Mouse (Mus musculus) heart, embryonic 11.5 days (tissue): ENCODE measurements around the gene Tmcc1. TPM values are rescaled to one million over a fixed set of nuclear protein-coding genes. Genes with fewer than 3 reads are reported as not detected.
A peak's percentile ranks its signal among the peaks of the same experiment; 100 is the strongest.

Source experiments
- ATAC-seq: fragments of 200-750 bp; cut with Nextera tagmentation; replicated peaks from 2 replicates; pipeline ENCODE4 v1.8.0; 2017; ENCODE audit warnings: moderate library complexity; ENCODE audit not compliant: insufficient number of reproducible peaks, low FRiP score, low TSS enrichment
- H3K27ac ChIP-seq: fragments of 300-500 bp; sonication (generic); 2 replicates; pipeline ENCODE4 v1.5.1; 2014; ENCODE audit warnings: mild to moderate bottlenecking, low read depth, low read length
- H3K27me3 ChIP-seq: fragments of 300-500 bp; sonication (generic); 2 replicates; pipeline ENCODE4 v1.6.1; 2014; ENCODE audit warnings: mild to moderate bottlenecking, low read length, mixed read lengths; ENCODE audit not compliant: control insufficient read depth, insufficient read depth
- H3K36me3 ChIP-seq: fragments of 300-500 bp; sonication (generic); 2 replicates; pipeline ENCODE4 v1.6.1; 2014; ENCODE audit warnings: mild to moderate bottlenecking, low read length, moderate library complexity, mixed read lengths; ENCODE audit not compliant: control insufficient read depth, insufficient read depth
- H3K4me1 ChIP-seq: fragments of 300-500 bp; sonication (generic); 2 replicates; pipeline ENCODE4 v1.6.1; 2014; ENCODE audit warnings: low read length; ENCODE audit not compliant: control insufficient read depth, insufficient read depth
- H3K4me2 ChIP-seq: fragments of 300-500 bp; sonication (generic); 2 replicates; pipeline ENCODE4 v1.6.1; 2014; ENCODE audit warnings: mild to moderate bottlenecking, moderate library complexity
- H3K4me3 ChIP-seq: fragments of 300-500 bp; sonication (generic); 2 replicates; pipeline ENCODE4 v1.5.1; 2014; ENCODE audit warnings: low read depth, low read length
- H3K9ac ChIP-seq: fragments of 300-500 bp; sonication (generic); 2 replicates; pipeline ENCODE4 v1.6.1; 2014; ENCODE audit warnings: mild to moderate bottlenecking, low read depth, low read length, moderate library complexity
- H3K9me3 ChIP-seq: fragments of 300-500 bp; sonication (generic); replicated peaks from 2 replicates; pipeline ENCODE4 v1.6.1; 2016; ENCODE audit warnings: low read length; ENCODE audit not compliant: control insufficient read depth
- WGBS: fragments of 180-500 bp; shearing (Covaris S2); extraction: QIAGEN DNeasy Blood & Tissue Kit; methylation state at CpG from one replicate; pipeline ENCODE4 v1.1.7; 2014; ENCODE audit not compliant: insufficient replicate concordance; 5-methylcytosine and 5-hydroxymethylcytosine counted together
- polyA plus RNA-seq: library from polyadenylated mRNA; unstranded; fragments of >200 nt; fragmentation: Nextera tagmentation; extraction: Ambion mirVana; gene quantifications from 2 replicates; pipeline ENCODE4 v1.2.1, GENCODE M21; 2014

The Tmcc1 gene
- polyA plus RNA-seq, 1 experiment from 2014 or later = 15.0 TPM

- Histone ChIP-seq H3K4me1 (peaks cover 5% of the 10 kb centered on the region; the same call in 1 of the 2 replicates), H3K4me3 (no peak overlapping the region), H3K27me3 (no peaks in the 10 kb centered on the region), H3K27ac (0 out of 2 replicates have a peak overlapping the region, but pooled peaks have one; percentile 50), H3K4me2 (no peak overlapping the region), H3K36me3 (no peaks in the 10 kb centered on the region), H3K9ac (no peak overlapping the region), H3K9me3 (no peaks in the 10 kb centered on the region)
- no peak for ATAC-seq
- WGBS = 66% methylated on average over 3 of the region's 3 CpGs
Observed at GRCm38 (mm10) chr6:116058541-116059300, 134.6 kb downstream of the Tmcc1 start.

- no peak overlapping the region for H3K9ac ChIP-seq
- no peak overlapping the region for H3K27ac ChIP-seq
- no peaks in the 10 kb centered on the region for H3K27me3 ChIP-seq
- no peak overlapping the region for H3K4me3 ChIP-seq
- H3K4me1 ChIP-seq = peaks cover 9% of the 10 kb centered on the region; the same call in 1 of the 2 replicates
- H3K9me3 ChIP-seq = no peaks in the 10 kb centered on the region
- ATAC-seq = no peak
- no peaks in the 10 kb centered on the region for H3K36me3 ChIP-seq
- WGBS = 38% methylated on average over 13 of the region's 13 CpGs
- H3K4me2 ChIP-seq = no peak overlapping the region
Observed at GRCm38 (mm10) chr6:116056676-116057264, 136.5 kb downstream of the Tmcc1 start.

DNA sequence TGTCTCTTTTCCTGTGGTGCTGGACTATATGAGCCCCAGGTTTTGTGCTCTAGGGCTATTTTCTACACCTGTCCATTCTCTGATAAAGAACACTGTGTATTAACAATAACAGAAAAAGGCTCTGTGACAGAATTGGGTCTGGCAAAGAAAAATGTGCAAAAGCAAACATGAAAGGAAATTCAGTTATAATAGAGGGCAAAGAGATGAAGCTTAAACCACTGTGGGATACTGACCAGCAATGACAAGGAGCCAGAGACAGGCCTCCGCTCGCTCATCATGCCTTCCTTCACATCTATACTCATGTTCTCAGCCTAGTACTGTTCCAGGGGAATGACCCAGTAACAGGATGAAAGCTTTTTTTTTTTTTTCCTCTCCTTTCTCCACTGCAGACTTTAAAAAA lies 137.5 kb downstream of the Tmcc1 start:
- H3K36me3 ChIP-seq = no peaks in the 10 kb centered on the region
- no peaks in the 10 kb centered on the region for H3K9me3 ChIP-seq
- H3K4me1 ChIP-seq = peaks cover 9% of the 10 kb centered on the region; the same call in 1 of the 2 replicates
- ATAC-seq = no peak
- H3K27ac ChIP-seq = no peak overlapping the region
- no peaks in the 10 kb centered on the region for H3K27me3 ChIP-seq
- 81% methylated on average over 2 of the region's 2 CpGs for WGBS
- no peak overlapping the region for H3K9ac ChIP-seq
- H3K4me2 ChIP-seq = no peak overlapping the region
- H3K4me3 ChIP-seq = no peak overlapping the region

GRCm38 (mm10) chr6:116055001-116055471 lies 138.2 kb downstream of the Tmcc1 start:
- 71% methylated on average over 1 of the region's 1 CpGs for WGBS
- Histone ChIP-seq H3K27ac (no peak overlapping the region), H3K4me1 (peaks cover 9% of the 10 kb centered on the region; the same call in 1 of the 2 replicates), H3K9me3 (no peaks in the 10 kb centered on the region), H3K4me2 (no peak overlapping the region), H3K9ac (no peak overlapping the region), H3K4me3 (no peak overlapping the region), H3K36me3 (no peaks in the 10 kb centered on the region), H3K27me3 (no peaks in the 10 kb centered on the region)
- ATAC-seq = no peak

- WGBS = 15% methylated on average over 1 of the region's 1 CpGs
- H3K27me3 ChIP-seq = no peaks in the 10 kb centered on the region
- no peak overlapping the region for H3K9ac ChIP-seq
- peaks cover 17% of the 10 kb centered on the region for H3K4me1 ChIP-seq
- no peak overlapping the region for H3K4me2 ChIP-seq
- no peak for ATAC-seq
- H3K9me3 ChIP-seq = peaks cover under 1% of the 10 kb centered on the region; the same call in 1 of the 2 replicates
- no peak overlapping the region for H3K27ac ChIP-seq
- H3K4me3 ChIP-seq = no peak overlapping the region
- peaks cover 2% of the 10 kb centered on the region; the same call in 1 of the 2 replicates for H3K36me3 ChIP-seq
Observed at GRCm38 (mm10) chr6:116047896-116048295, 145.4 kb downstream of the Tmcc1 start.

GRCm38 (mm10) chr6:116047366-116047765 lies 145.9 kb downstream of the Tmcc1 start:
- ATAC-seq = no peak
- Histone ChIP-seq H3K27ac (no peak overlapping the region), H3K4me2 (no peak overlapping the region), H3K9ac (no peak overlapping the region), H3K36me3 (peaks cover 6% of the 10 kb centered on the region; the same call in 1 of the 2 replicates), H3K4me1 (peaks cover 13% of the 10 kb centered on the region), H3K4me3 (no peak overlapping the region), H3K27me3 (no peaks in the 10 kb centered on the region), H3K9me3 (peaks cover 4% of the 10 kb centered on the region)
- 45% methylated on average over 3 of the region's 3 CpGs for WGBS

- Histone ChIP-seq H3K9ac (no peak overlapping the region), H3K4me2 (no peak overlapping the region), H3K27ac (no peak overlapping the region), H3K36me3 (peaks cover 6% of the 10 kb centered on the region; the same call in 1 of the 2 replicates), H3K4me3 (no peak overlapping the region), H3K27me3 (no peaks in the 10 kb centered on the region), H3K4me1 (peaks cover 13% of the 10 kb centered on the region), H3K9me3 (peaks cover 4% of the 10 kb centered on the region)
- ATAC-seq = no peak
- 51% methylated on average over 2 of the region's 2 CpGs for WGBS
Observed at GRCm38 (mm10) chr6:116044039-116044438, 149.2 kb downstream of the Tmcc1 start.

GRCm38 (mm10) chr6:116038222-116038621 lies 155.1 kb downstream of the Tmcc1 start:
- Histone ChIP-seq H3K27me3 (no peaks in the 10 kb centered on the region), H3K4me1 (peaks cover 7% of the 10 kb centered on the region; the same call in 1 of the 2 replicates), H3K9me3 (peaks cover 4% of the 10 kb centered on the region), H3K9ac (no peak overlapping the region), H3K4me3 (no peak overlapping the region), H3K27ac (no peak overlapping the region), H3K4me2 (no peak overlapping the region), H3K36me3 (peaks cover 6% of the 10 kb centered on the region; the same call in 1 of the 2 replicates)
- ATAC-seq = no peak
- WGBS = 44% methylated on average over 2 of the region's 2 CpGs
